Mouse (Mus musculus): ENCODE measurements around the gene Eif4e2. TPM values are rescaled to one million over a fixed set of nuclear protein-coding genes. Genes with fewer than 3 reads are reported as not detected.

The Eif4e2 gene
- total RNA-seq, 2 experiments from 2014 or later: 81.5 to 82.8 TPM

Other genes with a start within 250 kb of the Eif4e2 start
- not detected for gene Alppl2, start 124.0 kb upstream of the Eif4e2 start, total RNA-seq (2021)
- not detected for gene Alpi, start 112.3 kb upstream of the Eif4e2 start, total RNA-seq (2021)
- gene Akp3, start 88.9 kb upstream of the Eif4e2 start, total RNA-seq (2021): not detected
- 1 to 10 TPM; 4.1 to 4.5 TPM for gene Ecel1, start 57.4 kb upstream of the Eif4e2 start, total RNA-seq (2021)
- gene Prss56, start 30.6 kb upstream of the Eif4e2 start, total RNA-seq (2021): under 1 TPM in 1 of 2 experiments, not detected in 1; 0.32 TPM
- gene Chrnd, start 23.3 kb upstream of the Eif4e2 start, total RNA-seq (2021): not detected
- gene Chrng, start 9.3 kb upstream of the Eif4e2 start, total RNA-seq (2021): not detected
- 1 to 10 TPM; 7.2 to 7.7 TPM for gene Efhd1, start 50.4 kb downstream of the Eif4e2 start, total RNA-seq (2021)
- gene Gigyf2, start 113.1 kb downstream of the Eif4e2 start, total RNA-seq (2021): 10 to 100 TPM; 83.0 to 91.2 TPM
- gene Kcnj13, start 180.8 kb downstream of the Eif4e2 start, total RNA-seq (2021): 1 to 10 TPM in 1 of 2 experiments, under 1 TPM in 1; 0.78 to 3.3 TPM

Data from layer of hippocampus, postnatal 10 days (tissue).